Mouse (Mus musculus): ENCODE measurements around the gene Sec14l2.

Sec14l2 gene

GRCm38 (mm10) chr11:4098816-4099215, 24.4 kb downstream of the Sec14l2 start:
- DNase-seq (ENCODE audit: low spot score in 2 of 2), result no peak

- no peak for DNase-seq (ENCODE audit: low spot score in 2 of 2)
Observed at GRCm38 (mm10) chr11:4098120-4098519, 25.1 kb downstream of the Sec14l2 start.

DNA sequence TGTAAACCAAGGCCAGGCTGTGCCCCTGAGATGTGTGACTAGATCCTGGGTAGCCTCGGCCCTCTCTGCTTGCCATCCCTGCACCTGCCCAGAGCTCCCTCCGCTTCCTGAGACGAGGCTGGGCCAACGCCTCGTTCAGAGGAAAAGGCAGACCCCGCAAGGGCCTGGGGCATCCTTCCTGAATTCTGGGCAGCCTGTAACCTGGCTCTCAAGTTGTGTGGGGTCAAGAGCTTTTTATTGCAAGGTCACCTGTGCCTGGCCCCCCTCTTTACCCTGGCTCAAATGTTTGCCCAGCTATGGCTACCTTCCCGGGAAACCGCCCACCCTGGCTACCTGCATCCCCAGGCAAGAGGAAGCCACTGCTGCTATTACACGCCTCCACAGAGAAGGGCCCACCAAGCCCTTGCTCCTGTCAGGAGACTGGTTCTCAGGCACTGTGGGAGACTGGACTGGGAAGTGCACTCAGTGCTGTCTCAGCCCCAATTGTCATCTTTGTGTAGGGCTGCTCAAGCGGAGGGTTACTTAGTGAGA, 26.1 kb downstream of the Sec14l2 start:
- no peak for DNase-seq (ENCODE audit: low spot score in 2 of 2)

DNA sequence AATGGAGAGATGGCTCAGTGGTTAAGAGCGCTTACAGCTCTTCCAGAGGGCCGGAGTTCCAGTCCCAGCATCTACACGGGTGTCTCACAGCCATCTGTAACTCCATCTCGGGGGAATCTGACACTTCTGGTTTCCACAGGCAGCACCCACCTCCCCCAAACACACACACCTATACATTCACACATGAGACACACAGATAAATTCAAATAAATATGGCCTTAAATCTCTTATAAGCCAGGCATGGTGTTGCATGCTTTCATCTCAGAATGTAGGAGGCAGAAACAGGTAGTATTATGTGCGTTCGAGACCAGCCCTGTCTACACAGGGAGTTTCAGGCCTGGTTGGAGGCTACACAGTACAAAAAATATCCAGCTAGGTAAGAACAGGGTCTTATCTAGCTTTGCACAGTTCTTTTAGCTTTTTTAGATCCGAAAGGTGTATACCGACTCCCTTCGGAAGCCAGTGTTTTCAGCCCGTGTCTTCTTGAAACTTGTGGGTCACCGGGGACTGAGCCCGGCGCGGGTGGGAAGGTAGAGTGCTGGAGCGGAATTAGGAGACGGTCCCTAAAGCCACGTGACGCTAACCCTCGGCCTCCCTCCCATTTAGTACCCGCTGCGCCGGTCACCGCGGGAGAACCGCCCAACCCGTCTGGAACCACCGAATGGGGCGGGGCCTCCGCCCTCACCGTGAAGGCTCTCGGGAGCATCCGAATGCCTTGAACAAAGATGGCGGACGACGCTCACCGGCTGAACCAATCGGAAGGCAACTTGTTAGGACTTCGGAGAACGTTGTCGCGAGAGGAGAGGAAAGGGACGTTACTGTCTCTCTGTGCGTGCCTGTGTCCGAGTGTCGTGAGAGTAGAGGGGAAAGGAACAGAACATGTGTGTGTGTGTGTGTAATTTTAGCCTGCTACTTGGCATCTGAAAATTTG, 26.9 kb downstream of the Sec14l2 start:
- peak; percentile 95 to 96 for DNase-seq (ENCODE audit: low spot score in 2 of 2)

DNA sequence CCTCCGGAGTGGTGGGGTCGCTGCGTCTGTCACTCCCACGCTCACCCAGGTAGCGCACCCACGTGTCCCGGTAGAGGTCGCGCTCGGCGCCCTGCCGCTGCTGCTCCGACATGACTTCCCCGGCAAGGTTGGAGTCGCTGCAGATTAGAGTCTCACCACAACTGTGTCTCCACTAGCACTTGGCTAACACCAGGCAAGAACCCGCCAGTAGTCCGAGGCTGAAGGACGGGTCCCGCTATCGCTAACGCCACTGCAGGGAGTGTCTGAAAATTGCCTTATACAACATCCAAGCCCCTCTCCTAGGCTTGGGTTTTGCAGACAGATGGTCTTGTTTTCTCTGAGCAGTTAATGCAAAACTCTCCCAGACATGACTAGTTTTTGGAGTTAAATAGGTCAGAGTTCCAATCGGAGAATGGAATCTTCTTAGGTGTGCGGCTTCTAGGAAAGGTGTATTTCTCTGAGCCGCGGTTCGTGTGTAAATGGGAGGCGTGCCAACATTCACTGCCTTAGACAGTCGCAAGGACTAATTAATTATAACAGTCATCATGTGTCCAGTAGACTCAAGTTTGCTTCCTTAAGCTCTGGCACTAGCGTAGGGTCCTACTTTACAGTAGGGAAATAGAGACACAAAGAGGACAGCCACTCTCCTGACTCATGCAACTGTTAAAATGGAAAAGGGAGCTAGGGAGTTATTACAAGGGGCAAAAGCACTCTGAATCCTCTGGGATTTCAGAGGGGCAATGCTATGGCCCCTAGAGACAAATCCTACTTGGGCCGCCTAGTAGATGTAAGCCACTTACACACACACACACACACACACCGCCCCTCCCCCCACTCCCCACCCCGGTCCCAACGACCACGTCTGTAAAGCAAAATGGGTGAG, 27.8 kb downstream of the Sec14l2 start, which contains the start of gene Mtfp1:
Gene Mtfp1 (minus strand): TSS at position 275 of the 883 bp plus-strand sequence.
- DNase-seq (ENCODE audit: low spot score in 2 of 2), result peak; percentile 35 to 49

- DNase-seq (ENCODE audit: low spot score in 2 of 2), result peak; percentile 60 to 78
Observed at GRCm38 (mm10) chr11:4094378-4095170, 28.6 kb downstream of the Sec14l2 start.

DNA sequence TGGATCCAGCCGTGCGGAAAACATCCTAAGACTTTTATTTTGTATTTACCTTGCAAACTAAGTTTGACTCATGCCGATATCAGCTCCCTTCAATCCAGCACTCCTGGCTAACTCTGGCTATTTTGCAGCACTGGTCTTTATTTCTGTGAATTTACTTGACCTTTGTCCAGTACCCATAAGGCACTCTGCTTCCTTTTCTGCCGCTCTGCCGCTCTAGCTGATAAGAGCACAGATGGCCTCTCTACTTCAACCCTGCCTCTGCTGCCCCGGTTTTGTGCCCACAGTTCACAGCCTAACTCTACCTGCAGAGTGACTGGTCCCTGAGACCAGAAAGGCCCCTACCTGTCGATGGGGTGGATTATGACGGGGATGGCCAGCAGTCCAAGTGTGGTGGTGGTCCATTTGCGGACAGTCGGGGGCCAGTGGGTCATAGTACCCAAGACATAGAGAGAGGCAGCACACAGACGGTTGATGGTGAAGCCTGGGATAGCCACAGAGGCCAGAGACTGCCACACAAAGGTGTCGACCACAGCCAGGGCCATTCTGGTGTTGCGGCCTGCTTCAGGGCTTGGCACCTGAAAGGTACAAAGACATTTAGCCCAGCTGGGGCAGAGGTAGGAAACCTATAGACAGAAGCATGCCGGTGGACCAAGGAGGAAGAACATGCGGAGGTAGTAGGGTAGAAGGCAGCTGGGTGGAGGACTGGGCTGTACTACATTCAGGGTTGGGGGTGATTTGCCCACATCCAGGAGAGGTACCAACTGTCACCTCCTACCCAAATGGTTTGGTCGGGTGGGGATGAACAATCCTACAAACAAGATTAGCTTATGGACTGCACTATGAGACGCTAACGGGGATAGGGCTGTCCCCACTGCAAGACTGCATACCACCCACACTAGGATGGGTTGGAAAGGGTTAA, 29.5 kb downstream of the Sec14l2 start:
- DNase-seq (ENCODE audit: low spot score in 2 of 2), result no peak

- DNase-seq (ENCODE audit: low spot score in 2 of 2), result no peak
Observed at GRCm38 (mm10) chr11:4087267-4087666, 35.9 kb downstream of the Sec14l2 start.

GRCm38 (mm10) chr11:4086246-4086645, 37.0 kb downstream of the Sec14l2 start:
- DNase-seq (ENCODE audit: low spot score in 2 of 2), result no peak

GRCm38 (mm10) chr11:4083316-4084078, 39.7 kb downstream of the Sec14l2 start:
- DNase-seq (ENCODE audit: low spot score in 2 of 2), result peak in 1 of 2 experiments; percentile 18

GRCm38 (mm10) chr11:4080219-4080618, 43.0 kb downstream of the Sec14l2 start:
- peak in 1 of 2 experiments; percentile 49 for DNase-seq (ENCODE audit: low spot score in 2 of 2)

DNA sequence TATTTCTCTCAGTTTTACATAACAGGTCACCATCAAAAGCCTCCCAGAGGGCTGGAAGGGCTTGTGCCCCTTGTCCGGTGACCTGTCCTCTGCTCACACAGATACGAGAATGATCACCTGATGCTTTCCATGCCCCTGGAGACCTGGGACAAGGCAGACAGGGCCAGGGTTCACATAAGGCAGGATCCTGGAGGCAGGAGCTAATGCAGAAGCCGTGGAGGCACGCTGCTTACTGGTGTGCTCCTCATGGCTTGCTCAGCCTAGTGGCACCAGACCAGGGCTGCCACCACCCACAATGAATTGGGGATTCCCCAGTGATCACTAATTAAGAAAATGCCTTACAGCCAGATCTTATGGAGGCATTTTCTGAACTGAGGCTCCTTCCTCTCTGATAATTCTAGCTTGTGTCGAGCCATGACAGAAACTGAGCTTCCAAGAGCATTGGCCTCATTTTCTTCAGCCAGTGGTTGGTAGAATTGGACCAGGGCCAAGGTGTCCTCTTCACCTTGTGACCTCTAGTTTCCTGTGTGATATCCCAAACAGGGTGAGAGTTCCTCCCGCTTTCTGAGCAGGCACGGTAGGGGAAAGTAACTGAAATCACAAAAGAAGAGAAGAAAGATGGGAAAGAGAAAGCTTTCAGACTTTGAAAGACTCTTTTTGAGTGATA, 44.8 kb downstream of the Sec14l2 start:
- DNase-seq (ENCODE audit: low spot score in 2 of 2), result no peak

- DNase-seq (ENCODE audit: low spot score in 2 of 2), result peak in 1 of 2 experiments; percentile 17
Observed at GRCm38 (mm10) chr11:4076633-4077032, 46.6 kb downstream of the Sec14l2 start.

DNA sequence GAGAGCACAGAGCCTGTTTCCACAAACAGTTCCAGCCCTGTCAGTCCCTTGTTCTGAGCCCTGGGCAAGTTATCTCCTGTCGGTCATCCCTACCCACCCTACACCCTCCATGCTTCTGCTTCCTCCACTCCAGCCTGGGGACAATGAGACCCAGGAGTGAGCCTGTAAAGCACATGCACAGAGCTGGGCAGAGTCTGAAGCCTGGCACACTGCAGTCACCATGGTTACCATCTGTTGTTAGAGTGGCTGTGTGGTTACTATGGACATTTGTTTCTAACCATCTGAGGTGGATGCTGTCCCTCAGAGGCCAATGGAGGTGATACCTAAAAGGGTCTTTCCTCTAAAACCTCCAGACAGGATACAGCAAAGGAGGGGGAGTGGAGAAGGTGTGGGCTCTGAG, 53.6 kb downstream of the Sec14l2 start:
- DNase-seq (ENCODE audit: low spot score in 2 of 2), result no peak

DNA sequence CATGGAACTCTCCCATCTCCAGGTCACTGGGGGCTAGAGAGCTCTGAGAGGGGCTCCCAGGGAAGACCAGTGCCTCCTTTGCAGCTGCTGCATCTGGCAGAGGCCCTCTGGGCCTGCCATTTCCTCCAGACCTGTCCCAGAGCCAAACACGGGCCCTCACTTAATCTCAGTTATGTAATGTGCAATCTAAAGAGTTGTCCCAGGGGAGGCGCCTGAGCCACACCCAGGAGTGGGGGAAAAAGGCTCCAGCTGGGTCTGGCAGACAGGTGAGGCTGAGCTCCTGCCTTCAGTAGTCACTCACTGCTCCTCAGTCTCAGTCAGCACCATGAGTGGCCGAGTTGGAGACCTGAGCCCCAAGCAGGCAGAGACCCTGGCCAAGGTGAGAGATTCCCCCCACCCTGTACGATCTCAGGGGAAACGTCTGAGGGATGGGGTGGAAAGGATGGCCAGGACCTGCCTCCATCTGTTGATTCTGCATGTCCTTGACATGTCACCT, 58.5 kb downstream of the Sec14l2 start, which contains the start of gene Sec14l3:
Gene Sec14l3 (plus strand): TSS at position 215 of the 496 bp plus-strand sequence.
- no peak for DNase-seq (ENCODE audit: low spot score in 2 of 2)

DNA sequence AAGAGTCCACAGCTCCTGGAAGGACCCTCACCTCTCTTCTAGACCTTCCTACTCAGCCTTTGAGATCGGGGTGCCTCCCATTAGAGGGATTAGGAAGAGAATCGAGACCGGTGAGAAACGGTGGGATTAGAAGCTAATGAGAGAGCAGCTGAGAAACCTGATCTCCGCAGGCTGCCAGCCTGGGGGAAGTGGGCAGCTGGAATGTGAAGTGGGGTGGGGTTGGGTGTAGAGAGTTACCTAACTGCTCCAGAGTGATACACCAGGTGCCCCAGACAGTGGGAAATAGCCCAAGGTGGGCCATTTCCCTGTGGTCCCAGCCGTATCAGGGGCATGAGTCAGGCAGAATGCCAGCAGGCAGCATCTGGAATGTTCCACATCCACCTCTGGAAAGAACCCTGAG, 60.2 kb downstream of the Sec14l2 start:
- no peak for DNase-seq (ENCODE audit: low spot score in 2 of 2)

GRCm38 (mm10) chr11:4062523-4062922, 60.7 kb downstream of the Sec14l2 start:
- DNase-seq (ENCODE audit: low spot score in 2 of 2), result no peak

- DNase-seq (ENCODE audit: low spot score in 2 of 2), result no peak
Observed at GRCm38 (mm10) chr11:4060866-4061575, 62.2 kb downstream of the Sec14l2 start.

All from spleen, postnatal 14 days (tissue).